Mouse (Mus musculus): Measurements from ENCODE around the gene Ankrd40.

DNA sequence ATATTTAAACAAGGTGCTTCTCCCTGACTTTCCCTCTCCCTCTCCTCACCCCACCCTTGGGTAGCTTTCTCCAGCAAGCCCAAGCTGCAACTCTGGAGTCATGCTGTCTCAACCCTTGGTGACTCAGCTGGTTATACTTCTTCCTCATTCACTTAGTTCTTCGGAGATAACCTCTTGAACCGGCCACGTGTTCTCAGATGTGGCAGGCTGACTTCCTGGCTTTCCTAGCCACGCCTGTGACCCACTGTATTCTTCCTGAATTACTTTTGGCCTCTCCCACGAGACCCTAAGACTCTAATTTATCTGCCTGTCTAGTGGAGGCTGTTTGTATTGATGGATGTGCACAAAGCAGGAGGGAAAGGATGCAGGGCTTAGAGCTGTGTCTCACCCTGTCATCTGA, 43.0 kb downstream of the Ankrd40 start:
- TF ChIP-seq CTCF (IDR thresholded peaks at IDR 0.05) (no peak), EP300 (IDR thresholded peaks at IDR 0.05; ENCODE audit: insufficient read depth, low read depth, low read length) (no peak), POLR2A (IDR thresholded peaks at IDR 0.05; ENCODE audit: insufficient read depth, low read depth, low read length) (no peak)

All from heart, adult 2 months (tissue).